Mouse (Mus musculus) lung, postnatal 0 days (tissue): ENCODE measurements around the gene Tubg1.

ENCODE experiments used
- CTCF ChIP-seq: IDR thresholded peaks from 2 replicates; pipeline ENCODE4 v1.5.1; 2016; ENCODE audit warnings: antibody characterized with exemption, mild to moderate bottlenecking
- EP300 ChIP-seq: IDR thresholded peaks from 2 replicates; pipeline ENCODE4 v1.6.1; 2016; ENCODE audit warnings: antibody characterized with exemption, mild to moderate bottlenecking, control low read depth

DNA sequence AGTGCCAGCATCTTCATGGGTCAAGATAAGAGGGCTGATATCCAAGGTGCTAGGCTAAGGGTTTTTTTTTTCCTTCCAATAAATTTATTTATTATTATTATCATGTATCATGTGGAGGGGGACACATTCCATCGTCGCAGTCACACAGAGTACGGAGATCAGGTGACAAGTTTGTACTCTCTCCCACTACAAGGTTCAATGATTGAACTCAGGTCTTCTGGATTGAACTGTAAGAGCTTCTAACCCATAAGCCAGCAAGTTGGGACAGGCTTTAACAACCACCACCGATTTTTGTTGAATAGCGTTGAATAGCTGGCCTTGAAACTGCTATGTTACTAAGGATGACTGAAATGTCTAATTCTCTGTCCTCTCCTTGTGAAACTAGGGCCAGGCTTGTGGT, 39.3 kb upstream of the Tubg1 start:
- TF ChIP-seq CTCF (no peak), EP300 (no peak)
